Mouse (Mus musculus) hematopoietic stem cell, adult 5-6 weeks (primary cell): ENCODE data around the gene Asic3. TPM values are rescaled to one million over a fixed set of nuclear protein-coding genes. Genes with fewer than 3 reads are reported as not detected.

Source experiments
- ATAC-seq, 2 experiments: fragments of 125-278 bp in 1 of 2; replicated peaks in 1 of 2; 2 replicates each; pipeline ENCODE4 v1.8.0; 2016 to 2017; ENCODE audit warnings: inconsistent platforms in 2 of 2, mild to moderate bottlenecking in 2 of 2, moderate number of reproducible peaks in 2 of 2, low read depth in 1 of 2, moderate TSS enrichment in 1 of 2; ENCODE audit not compliant: low FRiP score in 2 of 2, poor library complexity in 2 of 2, severe bottlenecking in 2 of 2, insufficient read depth in 1 of 2, low TSS enrichment in 1 of 2
- total RNA-seq: library from RNA; stranded (forward); fragments of 172-1452, 232-1000 nt; gene quantifications from 2 replicates; pipeline ENCODE4 v1.2.3, GENCODE M21; 2017

The Asic3 gene
- total RNA-seq, 1 experiment from 2014 or later: not detected

DNA sequence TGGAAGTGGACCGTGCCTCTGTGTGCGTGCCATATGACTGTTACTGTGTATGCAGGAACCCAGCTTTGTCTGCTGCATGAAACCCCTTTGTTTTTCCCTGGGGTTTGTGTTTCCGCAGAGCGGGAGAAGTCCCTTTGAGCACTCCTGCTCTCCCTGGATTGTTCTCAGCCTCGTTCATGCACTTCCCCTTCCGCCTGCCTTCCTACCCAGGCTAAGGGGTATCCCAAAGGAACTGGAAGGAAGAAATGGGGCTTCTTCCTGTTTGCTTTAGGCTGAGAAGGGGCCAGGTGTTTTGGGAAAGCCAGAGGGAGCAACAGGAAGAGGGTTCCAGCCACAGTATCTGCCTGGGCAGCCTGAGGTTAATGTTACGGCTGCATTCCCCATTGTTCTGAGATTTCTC, 42.4 kb downstream of the Asic3 start:
- ATAC-seq: no peak

DNA sequence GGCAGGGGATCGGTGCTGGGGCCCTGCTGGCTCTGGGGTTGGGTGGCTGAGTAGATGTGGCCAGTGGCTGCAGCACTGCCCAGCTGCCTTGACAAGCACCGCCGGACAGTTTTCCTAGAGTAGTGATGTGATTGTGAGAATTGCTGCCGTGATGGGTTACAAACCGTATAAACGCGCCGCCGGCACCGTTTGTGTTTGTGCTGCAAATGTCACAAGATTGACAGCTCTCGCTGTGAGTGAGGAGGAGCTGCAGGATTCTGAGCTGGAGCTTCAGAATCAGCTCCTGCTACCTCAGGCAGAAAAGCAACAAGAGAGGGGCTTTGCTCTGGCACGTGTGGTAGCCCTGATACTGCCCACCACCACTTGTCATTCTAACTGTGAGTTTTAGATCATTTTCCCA, 53.6 kb downstream of the Asic3 start:
- no peak for ATAC-seq

Other genes starting within 250 kb of the Asic3 start
- 8.0 and 10.6 TPM in 2 replicates for gene Nupl2, start 248.4 kb upstream of the Asic3 start, total RNA-seq
- gene Kcnh2, start 61.8 kb upstream of the Asic3 start, total RNA-seq: 2.6 and 4.8 TPM in 2 replicates
- not detected in 2 replicates for gene Nos3, start 48.6 kb upstream of the Asic3 start, total RNA-seq
- gene Atg9b, start 21.2 kb upstream of the Asic3 start, total RNA-seq: 3.8 and 5.6 TPM in 2 replicates
- 8.6 and 19.1 TPM in 2 replicates for gene Abcb8, start 19.7 kb upstream of the Asic3 start, total RNA-seq
- gene Cdk5, start 10.1 kb downstream of the Asic3 start, total RNA-seq: 17.2 and 32.2 TPM in 2 replicates
- gene Slc4a2, start 10.4 kb downstream of the Asic3 start, total RNA-seq: 24.3 and 40.5 TPM in 2 replicates
- 14.8 and 29.4 TPM in 2 replicates for gene Fastk, start 31.9 kb downstream of the Asic3 start, total RNA-seq
- gene Tmub1, start 34.5 kb downstream of the Asic3 start, total RNA-seq: 16.1 and 16.3 TPM in 2 replicates
- 32.4 and 37.8 TPM in 2 replicates for gene Agap3, start 38.8 kb downstream of the Asic3 start, total RNA-seq
- gene Gbx1, start 113.8 kb downstream of the Asic3 start, total RNA-seq: not detected in 2 replicates
- not detected in 2 replicates for gene Asb10, start 127.6 kb downstream of the Asic3 start, total RNA-seq
- not detected in 2 replicates for gene 4931409K22Rik, start 143.4 kb downstream of the Asic3 start, total RNA-seq
- gene Abcf2, start 164.1 kb downstream of the Asic3 start, total RNA-seq: 75.0 and 89.8 TPM in 2 replicates
- gene Chpf2, start 173.3 kb downstream of the Asic3 start, total RNA-seq: 12.0 and 15.5 TPM in 2 replicates
- gene Smarcd3, start 211.0 kb downstream of the Asic3 start, total RNA-seq: 0.40 and 0.94 TPM in 2 replicates